Mouse (Mus musculus): Measurements from ENCODE around the gene Pcf11. TPM values are rescaled to one million over a fixed set of nuclear protein-coding genes. Genes with fewer than 3 reads are reported as not detected.

The Pcf11 gene
- polyA plus RNA-seq, 1 experiment from 2014 or later, result 12.8 TPM

GRCm38 (mm10) chr7:92668791-92669506, 785 bp downstream of the Pcf11 start:
- Histone ChIP-seq H3K27me3 (ENCODE audit: control insufficient read depth, insufficient read depth, low read length) (no peaks in the 10 kb centered on the region), H3K36me3 (ENCODE audit: control insufficient read depth, insufficient read depth, low read length) (peaks cover 5% of the 10 kb centered on the region; the same call in 1 of the 2 replicates), H3K4me2 (ENCODE audit: low read length) (peak overlapping the region; percentile 77), H3K9ac (ENCODE audit: low read length) (peak overlapping the region; percentile 99), H3K9me3 (ENCODE audit: control insufficient read depth, low read length) (no peaks in the 10 kb centered on the region), H3K27ac (replicated peaks in 1 of 2; ENCODE audit: control insufficient read depth in 1 of 2, insufficient read depth in 1 of 2, low read depth in 2 of 2, low read length in 2 of 2) (peak overlapping the region; percentile 87 to 98), H3K4me1 (ENCODE audit: control insufficient read depth in 2 of 2, insufficient read depth in 2 of 2, low read length in 2 of 2) (peaks cover 7 to 21% of the 10 kb centered on the region in 2 experiments), H3K4me3 (ENCODE audit: control insufficient read depth in 1 of 2, insufficient read depth in 1 of 2, low read depth in 1 of 2, low read length in 2 of 2) (peak overlapping the region; percentile 74 to 99)
- under 1% methylated on average over 29 of the region's 29 CpGs for WGBS
- no peak; the same call in 1 of the 2 replicates for ATAC-seq (ENCODE audit: insufficient number of reproducible peaks, insufficient read depth, low FRiP score, low read depth)

GRCm38 (mm10) chr7:92666274-92666820, 3.4 kb downstream of the Pcf11 start:
- H3K36me3 ChIP-seq (ENCODE audit: control insufficient read depth, insufficient read depth, low read length), result peaks cover 24% of the 10 kb centered on the region
- peak overlapping the region; percentile 77 for H3K4me2 ChIP-seq (ENCODE audit: low read length)
- no peaks in the 10 kb centered on the region for H3K9me3 ChIP-seq (ENCODE audit: control insufficient read depth, low read length)
- WGBS, result 69% methylated on average over 7 of the region's 7 CpGs
- H3K4me3 ChIP-seq (ENCODE audit: control insufficient read depth in 1 of 2, insufficient read depth in 1 of 2, low read depth in 1 of 2, low read length in 2 of 2), result peak overlapping the region in 1 of 2 experiments; percentile 74; a peak in 1 of 4 replicates
- no peaks in the 10 kb centered on the region for H3K27me3 ChIP-seq (ENCODE audit: control insufficient read depth, insufficient read depth, low read length)
- H3K27ac ChIP-seq (replicated peaks in 1 of 2; ENCODE audit: control insufficient read depth in 1 of 2, insufficient read depth in 1 of 2, low read depth in 2 of 2, low read length in 2 of 2), result no peak overlapping the region
- no peak for ATAC-seq (ENCODE audit: insufficient number of reproducible peaks, insufficient read depth, low FRiP score, low read depth)
- peaks cover 7 to 21% of the 10 kb centered on the region in 2 experiments for H3K4me1 ChIP-seq (ENCODE audit: control insufficient read depth in 2 of 2, insufficient read depth in 2 of 2, low read length in 2 of 2)
- 0 out of 2 replicates have a peak overlapping the region, but pooled peaks have one; percentile 99 for H3K9ac ChIP-seq (ENCODE audit: low read length)

GRCm38 (mm10) chr7:92658050-92658449, 11.7 kb downstream of the Pcf11 start:
- H3K4me3 ChIP-seq (ENCODE audit: control insufficient read depth in 1 of 2, insufficient read depth in 1 of 2, low read depth in 1 of 2, low read length in 2 of 2), result no peak overlapping the region
- H3K4me1 ChIP-seq (ENCODE audit: control insufficient read depth in 2 of 2, insufficient read depth in 2 of 2, low read length in 2 of 2), result peaks cover 0 to 5% of the 10 kb centered on the region in 2 experiments; a peak in 1 of 4 replicates
- H3K9me3 ChIP-seq (ENCODE audit: control insufficient read depth, low read length), result 0 out of 2 replicates have a peak, but pooled peaks cover 3% of the 10 kb centered on the region
- 95% methylated on average over 5 of the region's 5 CpGs for WGBS
- peaks cover 89% of the 10 kb centered on the region for H3K36me3 ChIP-seq (ENCODE audit: control insufficient read depth, insufficient read depth, low read length)
- H3K27me3 ChIP-seq (ENCODE audit: control insufficient read depth, insufficient read depth, low read length), result no peaks in the 10 kb centered on the region
- H3K9ac ChIP-seq (ENCODE audit: low read length), result no peak overlapping the region
- H3K4me2 ChIP-seq (ENCODE audit: low read length), result no peak overlapping the region
- H3K27ac ChIP-seq (replicated peaks in 1 of 2; ENCODE audit: control insufficient read depth in 1 of 2, insufficient read depth in 1 of 2, low read depth in 2 of 2, low read length in 2 of 2), result no peak overlapping the region
- no peak for ATAC-seq (ENCODE audit: insufficient number of reproducible peaks, insufficient read depth, low FRiP score, low read depth)

GRCm38 (mm10) chr7:92656386-92656785, 13.3 kb downstream of the Pcf11 start:
- Histone ChIP-seq H3K9ac (ENCODE audit: low read length) (no peak overlapping the region), H3K4me3 (ENCODE audit: control insufficient read depth in 1 of 2, insufficient read depth in 1 of 2, low read depth in 1 of 2, low read length in 2 of 2) (no peak overlapping the region), H3K27ac (replicated peaks in 1 of 2; ENCODE audit: control insufficient read depth in 1 of 2, insufficient read depth in 1 of 2, low read depth in 2 of 2, low read length in 2 of 2) (no peak overlapping the region), H3K9me3 (ENCODE audit: control insufficient read depth, low read length) (0 out of 2 replicates have a peak, but pooled peaks cover 3% of the 10 kb centered on the region), H3K27me3 (ENCODE audit: control insufficient read depth, insufficient read depth, low read length) (no peaks in the 10 kb centered on the region), H3K36me3 (ENCODE audit: control insufficient read depth, insufficient read depth, low read length) (peaks cover 88% of the 10 kb centered on the region), H3K4me1 (ENCODE audit: control insufficient read depth in 2 of 2, insufficient read depth in 2 of 2, low read length in 2 of 2) (peaks cover 0 to 5% of the 10 kb centered on the region in 2 experiments; a peak in 1 of 4 replicates), H3K4me2 (ENCODE audit: low read length) (no peak overlapping the region)
- 59% methylated on average over 2 of the region's 2 CpGs for WGBS
- ATAC-seq (ENCODE audit: insufficient number of reproducible peaks, insufficient read depth, low FRiP score, low read depth), result no peak

GRCm38 (mm10) chr7:92653329-92653728, 16.4 kb downstream of the Pcf11 start:
- Histone ChIP-seq H3K27me3 (ENCODE audit: control insufficient read depth, insufficient read depth, low read length) (no peaks in the 10 kb centered on the region), H3K4me1 (ENCODE audit: control insufficient read depth in 2 of 2, insufficient read depth in 2 of 2, low read length in 2 of 2) (peaks cover 0 to 5% of the 10 kb centered on the region in 2 experiments; a peak in 1 of 4 replicates), H3K4me2 (ENCODE audit: low read length) (no peak overlapping the region), H3K27ac (replicated peaks in 1 of 2; ENCODE audit: control insufficient read depth in 1 of 2, insufficient read depth in 1 of 2, low read depth in 2 of 2, low read length in 2 of 2) (no peak overlapping the region), H3K9ac (ENCODE audit: low read length) (no peak overlapping the region), H3K36me3 (ENCODE audit: control insufficient read depth, insufficient read depth, low read length) (peaks cover 76% of the 10 kb centered on the region), H3K4me3 (ENCODE audit: control insufficient read depth in 1 of 2, insufficient read depth in 1 of 2, low read depth in 1 of 2, low read length in 2 of 2) (no peak overlapping the region), H3K9me3 (ENCODE audit: control insufficient read depth, low read length) (0 out of 2 replicates have a peak, but pooled peaks cover 3% of the 10 kb centered on the region)
- WGBS, result 58% methylated on average over 1 of the region's 1 CpGs
- no peak for ATAC-seq (ENCODE audit: insufficient number of reproducible peaks, insufficient read depth, low FRiP score, low read depth)

- Histone ChIP-seq H3K36me3 (ENCODE audit: control insufficient read depth, insufficient read depth, low read length) (peaks cover 79% of the 10 kb centered on the region), H3K27ac (replicated peaks in 1 of 2; ENCODE audit: control insufficient read depth in 1 of 2, insufficient read depth in 1 of 2, low read depth in 2 of 2, low read length in 2 of 2) (no peak overlapping the region), H3K4me2 (ENCODE audit: low read length) (no peak overlapping the region), H3K4me3 (ENCODE audit: control insufficient read depth in 1 of 2, insufficient read depth in 1 of 2, low read depth in 1 of 2, low read length in 2 of 2) (no peak overlapping the region), H3K27me3 (ENCODE audit: control insufficient read depth, insufficient read depth, low read length) (no peaks in the 10 kb centered on the region), H3K9me3 (ENCODE audit: control insufficient read depth, low read length) (no peaks in the 10 kb centered on the region), H3K4me1 (ENCODE audit: control insufficient read depth in 2 of 2, insufficient read depth in 2 of 2, low read length in 2 of 2) (no peaks in the 10 kb centered on the region), H3K9ac (ENCODE audit: low read length) (no peak overlapping the region)
- 83% methylated on average over 7 of the region's 7 CpGs for WGBS
- ATAC-seq (ENCODE audit: insufficient number of reproducible peaks, insufficient read depth, low FRiP score, low read depth), result no peak
These were observed 21.9 kb downstream of the Pcf11 start for GRCm38 (mm10) chr7:92647790-92648189.

GRCm38 (mm10) chr7:92642358-92642757, 27.4 kb downstream of the Pcf11 start:
- H3K4me3 ChIP-seq (ENCODE audit: control insufficient read depth in 1 of 2, insufficient read depth in 1 of 2, low read depth in 1 of 2, low read length in 2 of 2), result no peak overlapping the region
- no peaks in the 10 kb centered on the region for H3K9me3 ChIP-seq (ENCODE audit: control insufficient read depth, low read length)
- no peak overlapping the region for H3K27ac ChIP-seq (replicated peaks in 1 of 2; ENCODE audit: control insufficient read depth in 1 of 2, insufficient read depth in 1 of 2, low read depth in 2 of 2, low read length in 2 of 2)
- H3K9ac ChIP-seq (ENCODE audit: low read length), result no peak overlapping the region
- peaks cover 71% of the 10 kb centered on the region for H3K36me3 ChIP-seq (ENCODE audit: control insufficient read depth, insufficient read depth, low read length)
- H3K27me3 ChIP-seq (ENCODE audit: control insufficient read depth, insufficient read depth, low read length), result no peaks in the 10 kb centered on the region
- H3K4me1 ChIP-seq (ENCODE audit: control insufficient read depth in 2 of 2, insufficient read depth in 2 of 2, low read length in 2 of 2), result 0 out of 4 replicates have a peak, but pooled peaks cover 0 to 10% of the 10 kb centered on the region in 2 experiments
- no peak for ATAC-seq (ENCODE audit: insufficient number of reproducible peaks, insufficient read depth, low FRiP score, low read depth)
- H3K4me2 ChIP-seq (ENCODE audit: low read length), result no peak overlapping the region
